Mouse (Mus musculus): Measurements from ENCODE around the gene Gm17428. TPM values are rescaled to one million over a fixed set of nuclear protein-coding genes. Genes with fewer than 3 reads are reported as not detected.
"Not testable (repeated sequence)": the region's sequence is repeated elsewhere in the genome, so short reads cannot be mapped to it uniquely, and the experiment has no call there.

The Gm17428 gene
- total RNA-seq, 2 experiments from 2014 or later, result not detected

DNA sequence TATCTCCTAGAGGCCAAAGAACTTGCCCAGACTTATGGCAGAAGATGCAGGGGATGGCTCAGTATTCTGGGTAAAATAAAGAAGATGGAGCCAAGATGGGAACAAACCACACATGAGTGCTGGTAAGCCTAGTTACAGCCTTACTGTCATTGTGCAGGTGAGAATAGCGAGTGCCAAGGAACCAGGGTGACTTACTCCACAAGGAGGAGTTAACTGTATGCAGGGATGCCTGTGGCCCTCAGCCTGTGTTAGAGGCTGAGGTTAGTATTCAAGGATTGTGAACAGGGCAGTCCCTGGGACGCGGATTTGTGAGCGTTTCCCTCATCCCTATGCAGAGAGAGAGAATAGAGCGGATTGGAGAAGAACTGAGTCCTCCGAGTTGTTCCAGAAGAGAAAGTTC, 25.1 kb upstream of the Gm17428 start:
- DNase-seq, result no peak

DNA sequence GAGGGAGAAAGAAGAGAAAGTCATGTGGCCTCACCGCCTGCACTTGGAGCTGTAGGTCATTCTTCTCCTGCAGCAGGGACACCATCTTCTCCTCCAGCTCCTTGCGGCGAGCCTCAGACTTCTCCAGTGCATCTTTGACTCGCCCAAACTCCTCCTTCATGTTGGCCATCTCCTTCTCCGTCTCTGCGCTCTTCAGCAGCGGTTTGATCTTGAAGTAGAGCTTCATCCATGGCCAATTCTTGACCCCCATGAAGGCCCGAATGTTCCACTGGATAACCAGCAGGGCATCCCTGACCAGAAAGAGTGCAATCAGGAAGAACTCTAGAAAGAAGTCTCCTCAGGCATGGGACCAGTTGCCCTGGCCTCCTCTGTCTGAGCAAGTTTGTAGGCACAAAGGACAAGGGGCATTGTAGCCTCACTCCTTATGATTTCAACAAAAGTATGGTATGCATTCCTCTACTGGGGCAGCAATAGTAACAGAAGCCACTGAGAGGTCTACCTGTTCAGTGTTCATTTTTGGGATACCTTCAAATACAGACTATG, 23.0 kb upstream of the Gm17428 start:
- no peak for DNase-seq

DNA sequence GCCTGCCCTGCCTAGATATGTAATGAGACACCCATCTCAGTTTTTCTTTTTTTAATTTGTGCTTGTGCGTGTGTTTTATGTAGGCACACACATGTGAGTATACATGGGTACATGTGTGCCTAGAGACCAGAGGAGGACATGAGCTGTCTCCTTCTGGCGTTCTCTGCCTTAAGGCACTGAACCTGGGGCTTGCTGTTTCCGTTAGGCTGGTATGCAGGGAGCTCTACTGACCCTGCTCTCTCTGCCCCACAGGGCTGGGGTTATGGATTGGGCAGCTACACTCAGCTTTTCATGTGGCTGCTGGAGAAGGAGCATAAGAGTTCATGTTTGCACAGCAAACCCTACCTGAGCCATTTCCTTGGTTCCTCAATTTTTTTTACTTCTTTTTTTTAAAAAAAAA, 22.3 kb upstream of the Gm17428 start:
- DNase-seq, result no peak

- DNase-seq, result no peak
Observed at GRCm38 (mm10) chr14:54955481-54955880, 21.3 kb upstream of the Gm17428 start.

- DNase-seq, result peak; percentile 54
Observed at GRCm38 (mm10) chr14:54956533-54956932, 20.2 kb upstream of the Gm17428 start.

- DNase-seq, result no peak
Observed at GRCm38 (mm10) chr14:54958503-54958902, 18.2 kb upstream of the Gm17428 start.

- no peak for DNase-seq
Observed at GRCm38 (mm10) chr14:54959197-54959596, 17.5 kb upstream of the Gm17428 start.

GRCm38 (mm10) chr14:54959853-54960613, 16.7 kb upstream of the Gm17428 start:
- DNase-seq, result peak; percentile 48

GRCm38 (mm10) chr14:54960769-54961168, 16.0 kb upstream of the Gm17428 start:
- DNase-seq, result no peak

DNA sequence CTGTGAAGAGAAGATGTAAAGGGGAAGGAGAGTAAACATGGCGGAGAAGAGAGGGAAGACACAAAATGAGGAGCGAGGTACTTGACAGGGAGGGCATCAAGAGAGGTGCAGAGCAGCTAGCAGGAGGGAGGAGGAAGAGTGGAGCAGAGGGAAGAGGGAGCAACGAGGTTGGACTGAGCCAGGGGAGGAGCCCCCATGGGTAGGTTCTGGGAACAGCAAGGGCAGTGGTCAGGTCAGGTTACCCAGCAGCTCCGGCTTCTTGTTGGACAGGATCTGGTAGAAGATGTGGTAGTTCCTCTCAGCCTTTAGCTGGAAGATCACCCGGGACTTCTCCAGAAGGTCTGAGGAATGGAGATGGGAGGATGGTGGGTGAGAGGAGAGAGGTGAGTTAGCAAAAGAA, 15.2 kb upstream of the Gm17428 start:
- no peak for DNase-seq

GRCm38 (mm10) chr14:54962714-54963113, 14.0 kb upstream of the Gm17428 start:
- DNase-seq, result no peak

GRCm38 (mm10) chr14:54963727-54964126, 13.0 kb upstream of the Gm17428 start:
- DNase-seq, result no peak

- no peak for DNase-seq
Observed at GRCm38 (mm10) chr14:54965044-54965443, 11.7 kb upstream of the Gm17428 start.

DNA sequence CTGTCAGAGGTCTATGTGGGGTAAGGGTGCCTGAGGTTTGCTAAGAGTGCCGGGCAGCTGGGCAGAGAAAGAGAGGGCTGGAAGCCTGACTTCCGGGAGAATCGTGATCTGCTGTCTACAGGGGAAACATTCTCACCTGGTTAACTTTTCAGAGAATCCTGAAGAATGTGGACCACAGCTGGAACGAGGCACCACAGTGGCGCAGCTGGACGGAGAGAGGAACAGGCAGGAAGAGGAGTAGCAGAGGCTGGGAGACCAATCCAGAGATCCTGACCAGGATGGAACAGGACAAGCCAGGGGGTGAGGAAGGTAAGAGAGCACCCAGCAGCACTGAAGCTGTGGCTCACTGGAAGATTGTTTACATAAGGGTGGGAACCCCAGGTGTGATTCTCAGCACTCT, 11.1 kb upstream of the Gm17428 start:
- no peak for DNase-seq

GRCm38 (mm10) chr14:54966320-54966977, 10.3 kb upstream of the Gm17428 start, which contains the start of gene Myh6:
Myh6 (minus strand) TSS chr14:54966927.
- DNase-seq, result peak; percentile 81

DNA sequence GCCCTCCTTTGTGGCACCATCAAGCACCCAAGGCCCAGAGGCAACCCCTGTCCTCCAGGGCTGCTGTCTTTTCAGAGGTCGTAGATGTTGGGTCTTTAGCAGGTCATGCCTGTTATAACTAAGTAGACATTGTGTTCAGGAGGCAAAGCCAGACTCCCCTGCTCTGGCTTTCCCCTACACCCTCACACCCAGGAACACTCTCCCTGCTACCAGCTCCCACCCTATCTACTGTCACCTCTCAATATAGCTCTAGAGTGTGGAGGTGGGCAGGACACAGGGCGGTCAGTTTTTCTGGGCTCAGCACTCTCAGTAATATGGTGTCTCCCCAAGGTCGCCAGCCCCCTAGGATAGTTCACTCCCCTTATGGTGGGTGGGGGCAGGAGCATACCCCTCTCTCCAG, 8.9 kb upstream of the Gm17428 start:
- peak; percentile 63 for DNase-seq

DNA sequence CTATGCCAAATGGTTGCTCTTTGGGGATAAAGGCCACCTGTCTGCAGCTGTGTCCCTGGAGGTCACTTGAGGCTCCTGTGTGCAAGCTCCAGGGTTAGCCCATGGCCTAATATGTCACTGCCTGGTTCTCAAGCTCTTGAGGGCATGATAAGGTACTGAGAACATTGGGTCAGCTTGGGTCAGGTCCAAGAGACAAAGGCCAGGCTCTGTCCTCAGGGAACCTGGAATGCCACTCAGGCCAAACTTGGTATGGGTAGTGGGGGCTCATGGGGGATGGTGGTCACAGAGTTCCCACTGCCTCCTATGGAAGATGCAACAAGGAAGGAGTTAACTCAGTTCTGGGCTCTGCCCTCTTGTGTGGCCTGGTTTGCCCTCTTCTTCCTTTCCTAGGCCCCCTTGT, 8.4 kb upstream of the Gm17428 start:
- peak; percentile 86 for DNase-seq

GRCm38 (mm10) chr14:54972786-54973185, 3.9 kb upstream of the Gm17428 start:
- not testable (repeated sequence) for DNase-seq

DNA sequence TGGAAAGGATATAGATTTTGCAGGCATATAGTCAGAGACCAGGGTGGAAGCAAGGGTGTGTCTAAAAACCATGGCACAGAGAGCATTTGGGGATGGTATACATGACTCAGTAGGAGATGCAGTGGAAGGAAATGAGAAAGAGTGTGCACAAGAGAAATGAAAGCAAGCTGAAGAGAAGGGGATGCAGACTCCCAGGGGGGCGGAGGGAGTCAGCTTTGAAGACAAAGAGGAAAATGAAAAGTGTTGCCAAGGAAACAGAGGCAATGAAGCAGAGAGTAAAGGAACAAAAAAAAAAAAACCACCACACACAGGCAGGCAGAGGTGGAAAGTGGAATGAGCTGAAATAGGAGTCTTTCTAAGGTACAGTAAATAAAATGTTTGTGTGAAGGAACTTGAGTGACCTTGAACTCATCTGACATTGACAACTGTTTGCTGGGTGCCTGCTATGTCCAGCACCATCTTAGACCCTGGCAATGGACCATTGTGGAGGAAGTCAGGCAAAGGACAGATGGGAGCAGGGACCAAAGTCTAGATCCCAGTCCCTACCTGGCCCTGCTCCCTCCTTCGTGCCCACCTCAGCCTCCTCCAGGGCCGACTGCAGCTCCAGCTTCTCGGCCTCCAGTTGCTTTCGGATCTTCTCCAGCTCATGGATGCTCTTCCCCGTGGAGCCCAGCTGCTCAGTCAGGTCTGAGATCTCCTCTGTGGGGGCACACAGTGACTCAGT, 2.5 kb upstream of the Gm17428 start:
- no peak for DNase-seq

- no peak for DNase-seq
Observed at GRCm38 (mm10) chr14:54978664-54979063, 1.9 kb downstream of the Gm17428 start.

DNA sequence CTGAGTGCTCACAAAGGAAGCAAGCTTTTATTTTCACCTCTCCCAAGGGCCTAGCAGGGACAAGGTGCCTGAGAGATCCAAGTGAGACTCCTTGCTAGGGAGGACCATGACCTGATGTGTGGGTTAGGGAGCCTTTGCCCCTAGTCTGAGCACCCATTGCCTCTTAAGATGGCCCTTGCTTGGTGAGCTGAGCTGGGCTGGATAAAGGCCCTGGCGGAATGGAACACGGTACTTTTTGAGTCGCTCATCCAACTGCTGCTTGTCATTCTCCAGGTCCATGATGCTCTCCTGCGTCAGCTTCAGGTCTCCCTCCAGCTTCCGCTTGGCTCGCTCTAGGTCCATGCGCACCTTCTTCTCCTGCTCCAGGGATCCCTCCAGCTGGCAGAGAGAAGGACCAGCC, 5.2 kb downstream of the Gm17428 start:
- DNase-seq, result no peak

DNA sequence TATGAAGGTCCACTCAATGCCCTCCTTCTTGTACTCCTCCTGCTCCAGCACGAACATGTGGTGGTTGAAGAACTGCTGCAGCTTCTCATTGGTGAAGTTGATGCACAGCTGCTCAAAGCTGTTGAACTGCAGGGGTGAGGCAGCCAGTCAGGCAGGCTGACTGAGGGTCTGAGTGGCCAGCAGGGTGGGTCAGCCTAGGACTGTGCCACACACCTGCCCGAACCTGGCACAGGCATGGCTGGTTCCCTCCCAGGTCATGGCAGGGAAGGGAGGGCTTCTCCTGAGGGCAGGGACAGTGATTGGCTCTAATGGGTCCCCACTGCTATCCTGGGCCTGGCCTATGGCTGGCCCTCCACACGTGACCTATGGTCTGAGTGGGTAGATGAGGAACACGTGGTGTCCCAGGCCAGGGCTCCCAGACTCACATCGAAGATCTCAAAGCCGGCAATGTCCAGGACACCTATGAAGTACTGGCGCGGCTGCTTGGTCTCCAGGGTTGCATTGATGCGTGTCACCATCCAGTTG, 11.7 kb downstream of the Gm17428 start:
- DNase-seq, result not testable (repeated sequence)

- DNase-seq, result no peak
Observed at GRCm38 (mm10) chr14:54988882-54989281, 12.1 kb downstream of the Gm17428 start.
